Mouse (Mus musculus): ENCODE measurements around the gene Tmem59l. TPM values are rescaled to one million over a fixed set of nuclear protein-coding genes. Genes with fewer than 3 reads are reported as not detected.

Tmem59l gene
- polyA plus RNA-seq, 1 experiment from 2014 or later: 29.2 TPM

- Histone ChIP-seq H3K4me3 (peak within 1 kb of the TSS; percentile 82), H3K4me2 (replicated peaks) (peak within 1 kb of the TSS; percentile 81), H3K36me3 (no peaks in the 10 kb centered on the region), H3K9ac (peak within 1 kb of the TSS; percentile 85), H3K27ac (peak within 1 kb of the TSS; percentile 40; the same call in 1 of the 2 replicates), H3K9me3 (replicated peaks) (no peaks in the 10 kb centered on the region), H3K27me3 (peaks cover 26% of the 10 kb centered on the region), H3K4me1 (peaks cover 6% of the 10 kb centered on the region)
- ATAC-seq (ENCODE audit: low FRiP score): peak; percentile 81
- WGBS: under 1% methylated on average over 51 of the region's 53 CpGs
Observed at GRCm38 (mm10) chr8:70476333-70477268, 10.6 kb downstream of the Tmem59l start, which contains the start of gene Klhl26. TSS of gene Klhl26 (minus strand) at chr8:70476968.

DNA sequence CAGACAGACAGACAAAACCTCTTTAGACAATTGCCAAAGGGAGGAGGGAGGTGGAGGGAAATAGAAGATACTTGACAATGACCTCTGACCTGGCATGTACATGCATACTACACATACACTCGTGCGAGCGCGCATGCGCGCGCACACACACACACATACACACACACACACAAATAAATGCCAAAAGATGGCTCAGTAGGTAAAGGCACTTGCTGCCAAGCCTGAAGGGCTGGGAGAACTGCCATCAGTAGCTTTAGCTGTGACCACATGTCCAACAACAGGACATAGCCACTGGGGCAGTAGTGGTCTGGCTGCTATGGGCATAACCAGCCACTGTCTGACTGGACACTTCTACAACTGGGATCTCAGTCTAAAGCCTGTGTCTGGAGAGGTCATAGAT, 15.3 kb downstream of the Tmem59l start:
- Histone ChIP-seq H3K4me1 (peaks cover 11% of the 10 kb centered on the region), H3K27me3 (no peaks in the 10 kb centered on the region), H3K4me2 (replicated peaks) (no peak overlapping the region), H3K9me3 (replicated peaks) (no peaks in the 10 kb centered on the region), H3K4me3 (no peak overlapping the region), H3K36me3 (no peaks in the 10 kb centered on the region), H3K9ac (no peak overlapping the region), H3K27ac (no peak overlapping the region)
- 98% methylated on average over 7 of the region's 7 CpGs for WGBS
- no peak for ATAC-seq (ENCODE audit: low FRiP score)

- H3K9me3 ChIP-seq (replicated peaks): no peaks in the 10 kb centered on the region
- no peak overlapping the region for H3K4me2 ChIP-seq (replicated peaks)
- no peak for ATAC-seq (ENCODE audit: low FRiP score)
Observed at GRCm38 (mm10) chr8:70469938-70470337, 17.2 kb downstream of the Tmem59l start.

GRCm38 (mm10) chr8:70469295-70469916, 17.8 kb downstream of the Tmem59l start:
- H3K9ac ChIP-seq: no peak overlapping the region
- no peak overlapping the region for H3K27ac ChIP-seq
- ATAC-seq (ENCODE audit: low FRiP score): 0 out of 2 replicates have a peak, but pooled peaks have one; percentile 22

More at GRCm38 (mm10) chr8:70469938-70470337, 17.2 kb downstream of the Tmem59l start:
- no peak overlapping the region for H3K9ac ChIP-seq
- no peak overlapping the region for H3K27ac ChIP-seq
- no peaks in the 10 kb centered on the region for H3K27me3 ChIP-seq
- 51% methylated on average over 2 of the region's 2 CpGs for WGBS
- H3K36me3 ChIP-seq: peaks cover 3% of the 10 kb centered on the region; the same call in 1 of the 2 replicates
- no peak overlapping the region for H3K4me3 ChIP-seq
- H3K4me1 ChIP-seq: peaks cover 5% of the 10 kb centered on the region

GRCm38 (mm10) chr8:70468733-70469132, 18.4 kb downstream of the Tmem59l start:
- no peak for ATAC-seq (ENCODE audit: low FRiP score)
- no peak overlapping the region for H3K4me2 ChIP-seq (replicated peaks)
- WGBS: 88% methylated on average over 4 of the region's 4 CpGs

More at GRCm38 (mm10) chr8:70469295-70469916, 17.8 kb downstream of the Tmem59l start:
- H3K9me3 ChIP-seq (replicated peaks): no peaks in the 10 kb centered on the region
- no peaks in the 10 kb centered on the region for H3K27me3 ChIP-seq
- no peak overlapping the region for H3K4me3 ChIP-seq
- no peak overlapping the region for H3K4me2 ChIP-seq (replicated peaks)
- H3K4me1 ChIP-seq: peaks cover 5% of the 10 kb centered on the region
- WGBS: 47% methylated on average over 10 of the region's 10 CpGs
- peaks cover 3% of the 10 kb centered on the region; the same call in 1 of the 2 replicates for H3K36me3 ChIP-seq

GRCm38 (mm10) chr8:70467907-70468306, 19.3 kb downstream of the Tmem59l start:
- ATAC-seq (ENCODE audit: low FRiP score): no peak
- peaks cover 12% of the 10 kb centered on the region for H3K4me1 ChIP-seq
- no peak overlapping the region for H3K4me2 ChIP-seq (replicated peaks)
- no peak overlapping the region for H3K4me3 ChIP-seq
- 68% methylated on average over 1 of the region's 1 CpGs for WGBS
- peaks cover 3% of the 10 kb centered on the region; the same call in 1 of the 2 replicates for H3K36me3 ChIP-seq
- H3K9me3 ChIP-seq (replicated peaks): no peaks in the 10 kb centered on the region
- H3K27ac ChIP-seq: no peak overlapping the region
- no peaks in the 10 kb centered on the region for H3K27me3 ChIP-seq
- H3K9ac ChIP-seq: no peak overlapping the region

More at GRCm38 (mm10) chr8:70468733-70469132, 18.4 kb downstream of the Tmem59l start:
- H3K9ac ChIP-seq: no peak overlapping the region
- H3K36me3 ChIP-seq: peaks cover 3% of the 10 kb centered on the region; the same call in 1 of the 2 replicates
- H3K27ac ChIP-seq: 0 out of 2 replicates have a peak overlapping the region, but pooled peaks have one; percentile 25
- H3K4me3 ChIP-seq: no peak overlapping the region
- no peaks in the 10 kb centered on the region for H3K9me3 ChIP-seq (replicated peaks)
- H3K4me1 ChIP-seq: peaks cover 7% of the 10 kb centered on the region
- no peaks in the 10 kb centered on the region for H3K27me3 ChIP-seq

GRCm38 (mm10) chr8:70467229-70467725, 19.9 kb downstream of the Tmem59l start:
- no peak for ATAC-seq (ENCODE audit: low FRiP score)
- H3K4me3 ChIP-seq: no peak overlapping the region
- H3K27ac ChIP-seq: no peak overlapping the region
- no peaks in the 10 kb centered on the region for H3K27me3 ChIP-seq
- peaks cover 3% of the 10 kb centered on the region; the same call in 1 of the 2 replicates for H3K36me3 ChIP-seq
- H3K9ac ChIP-seq: no peak overlapping the region
- H3K4me1 ChIP-seq: peaks cover 12% of the 10 kb centered on the region
- no peak overlapping the region for H3K4me2 ChIP-seq (replicated peaks)
- WGBS: 67% methylated on average over 5 of the region's 5 CpGs
- H3K9me3 ChIP-seq (replicated peaks): no peaks in the 10 kb centered on the region

GRCm38 (mm10) chr8:70466771-70467170, 20.4 kb downstream of the Tmem59l start:
- no peak overlapping the region for H3K27ac ChIP-seq
- H3K4me1 ChIP-seq: peaks cover 12% of the 10 kb centered on the region

DNA sequence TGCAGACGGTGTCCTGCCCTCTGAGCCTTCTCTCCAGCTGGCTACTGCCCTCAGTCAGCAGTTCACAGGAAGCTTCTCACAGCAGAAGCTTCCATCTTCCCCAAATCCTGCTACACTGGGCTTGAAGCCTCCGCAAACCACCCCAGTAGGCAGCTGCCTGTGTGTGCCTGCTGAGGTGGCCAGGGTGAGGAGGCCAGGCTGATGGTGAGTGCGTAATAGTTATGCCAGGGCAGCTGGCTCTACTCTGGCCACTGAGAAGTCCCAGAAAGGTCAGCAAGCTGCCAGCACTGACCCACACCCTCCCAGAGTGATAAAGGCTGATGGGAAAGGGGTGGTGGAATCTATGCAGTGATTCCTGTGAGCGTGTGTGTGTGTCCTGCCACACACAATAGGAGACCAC, 20.9 kb downstream of the Tmem59l start:
- H3K36me3 ChIP-seq: peaks cover 3% of the 10 kb centered on the region; the same call in 1 of the 2 replicates
- no peaks in the 10 kb centered on the region for H3K27me3 ChIP-seq
- H3K9ac ChIP-seq: no peak overlapping the region
- ATAC-seq (ENCODE audit: low FRiP score): no peak
- no peak overlapping the region for H3K4me2 ChIP-seq (replicated peaks)
- H3K4me3 ChIP-seq: no peak overlapping the region
- peaks cover 12% of the 10 kb centered on the region for H3K4me1 ChIP-seq
- no peaks in the 10 kb centered on the region for H3K9me3 ChIP-seq (replicated peaks)
- 84% methylated on average over 4 of the region's 4 CpGs for WGBS
- 0 out of 2 replicates have a peak overlapping the region, but pooled peaks have one; percentile 30 for H3K27ac ChIP-seq

More at GRCm38 (mm10) chr8:70466771-70467170, 20.4 kb downstream of the Tmem59l start:
- H3K9me3 ChIP-seq (replicated peaks): no peaks in the 10 kb centered on the region
- no peaks in the 10 kb centered on the region for H3K27me3 ChIP-seq
- 75% methylated on average over 11 of the region's 11 CpGs for WGBS
- H3K4me3 ChIP-seq: no peak overlapping the region
- peaks cover 3% of the 10 kb centered on the region; the same call in 1 of the 2 replicates for H3K36me3 ChIP-seq
- H3K9ac ChIP-seq: no peak overlapping the region
- no peak for ATAC-seq (ENCODE audit: low FRiP score)
- H3K4me2 ChIP-seq (replicated peaks): no peak overlapping the region

- no peak overlapping the region for H3K9ac ChIP-seq
- peaks cover 3% of the 10 kb centered on the region; the same call in 1 of the 2 replicates for H3K36me3 ChIP-seq
- no peaks in the 10 kb centered on the region for H3K27me3 ChIP-seq
- no peak overlapping the region for H3K4me3 ChIP-seq
- H3K4me1 ChIP-seq: peaks cover 12% of the 10 kb centered on the region
- WGBS: 96% methylated on average over 4 of the region's 4 CpGs
- H3K27ac ChIP-seq: no peak overlapping the region
- H3K4me2 ChIP-seq (replicated peaks): no peak overlapping the region
- ATAC-seq (ENCODE audit: low FRiP score): no peak
- no peaks in the 10 kb centered on the region for H3K9me3 ChIP-seq (replicated peaks)
Observed at GRCm38 (mm10) chr8:70465701-70466100, 21.5 kb downstream of the Tmem59l start.

DNA sequence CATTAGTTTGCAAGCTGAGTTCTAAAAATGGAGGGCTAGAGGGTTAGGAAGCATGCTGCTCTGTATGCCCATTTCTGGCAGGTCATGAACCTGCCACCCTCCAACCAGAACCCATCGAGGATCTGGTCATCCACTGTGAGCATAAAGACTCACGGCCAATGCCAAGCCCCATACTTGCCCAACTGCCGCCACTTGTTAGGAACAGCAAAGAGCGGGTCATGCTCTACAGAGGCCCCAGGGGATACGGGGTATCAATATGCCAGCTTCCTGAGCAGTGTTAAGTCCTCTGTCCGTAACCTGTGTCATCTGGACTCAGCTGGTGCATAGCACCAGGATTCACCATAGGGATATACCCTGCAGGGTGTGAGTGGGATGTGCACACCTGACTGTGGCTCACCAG, 23.0 kb downstream of the Tmem59l start:
- WGBS: 88% methylated on average over 6 of the region's 6 CpGs
- no peak overlapping the region for H3K4me3 ChIP-seq
- no peaks in the 10 kb centered on the region for H3K27me3 ChIP-seq
- peaks cover 12% of the 10 kb centered on the region for H3K4me1 ChIP-seq
- no peak overlapping the region for H3K27ac ChIP-seq
- no peak for ATAC-seq (ENCODE audit: low FRiP score)
- H3K4me2 ChIP-seq (replicated peaks): no peak overlapping the region
- H3K9me3 ChIP-seq (replicated peaks): no peaks in the 10 kb centered on the region
- no peak overlapping the region for H3K9ac ChIP-seq
- H3K36me3 ChIP-seq: peaks cover 7% of the 10 kb centered on the region; the same call in 1 of the 2 replicates

- no peak overlapping the region for H3K4me3 ChIP-seq
- no peak overlapping the region for H3K9ac ChIP-seq
- ATAC-seq (ENCODE audit: low FRiP score): no peak
- no peak overlapping the region for H3K27ac ChIP-seq
- peaks cover 7% of the 10 kb centered on the region; the same call in 1 of the 2 replicates for H3K36me3 ChIP-seq
- H3K9me3 ChIP-seq (replicated peaks): no peaks in the 10 kb centered on the region
- WGBS: 71% methylated on average over 4 of the region's 4 CpGs
- peaks cover 12% of the 10 kb centered on the region for H3K4me1 ChIP-seq
- no peak overlapping the region for H3K4me2 ChIP-seq (replicated peaks)
- no peaks in the 10 kb centered on the region for H3K27me3 ChIP-seq
Observed at GRCm38 (mm10) chr8:70463306-70463705, 23.9 kb downstream of the Tmem59l start.

Data from hindbrain, embryonic 12.5 days (tissue).